Comparison of ENCODE assay signal across 19 mouse cellular contexts in genomic region chr9:45201319-45201947, GRCm38 (mm10). TPM values are rescaled to one million over a fixed set of nuclear protein-coding genes. Genes with fewer than 3 reads are reported as not detected.
DNase-seq lines count a peak whose midpoint lies in the region; ATAC-seq lines count a peak whose summit lies in the region.
"Had no signal": no experiment of that assay in that cellular context is flagged by ENCODE, and none has a peak within 500 bp of the region (broad histone marks: within the 10 kb centered on the region; RNA-seq: fewer than 3 reads in every experiment).

No protein-coding gene starts in this region.

- no peak overlapping the region for H3K4me3 ChIP-seq in kidney, embryonic 15.5 days (replicated peaks)
- H3K4me3 ChIP-seq: embryonic facial prominence, embryonic 10.5 days; forebrain, embryonic 10.5 days; heart, adult 2 months; left cerebral cortex, adult 2 months; midbrain, embryonic 12.5 days; neural tube, embryonic 12.5 days had no signal

- no peak overlapping the region for H3K4me2 ChIP-seq in kidney, embryonic 15.5 days
- H3K4me2 ChIP-seq: midbrain, embryonic 12.5 days; neural tube, embryonic 12.5 days had no signal

- no peaks in the 10 kb centered on the region for H3K9me3 ChIP-seq in kidney, embryonic 15.5 days (replicated peaks)
- H3K9me3 ChIP-seq: embryonic facial prominence, embryonic 10.5 days; forebrain, embryonic 10.5 days; midbrain, embryonic 12.5 days; neural tube, embryonic 12.5 days had no signal

- H3K36me3 ChIP-seq in kidney, embryonic 15.5 days, result no peaks in the 10 kb centered on the region
- H3K36me3 ChIP-seq: embryonic facial prominence, embryonic 10.5 days; forebrain, embryonic 10.5 days; midbrain, embryonic 12.5 days; neural tube, embryonic 12.5 days had no signal

- 85% methylated on average over 5 of the region's 5 CpGs for WGBS in kidney, embryonic 15.5 days

- H3K27ac ChIP-seq in kidney, embryonic 15.5 days, result no peak overlapping the region
- H3K27ac ChIP-seq: embryonic facial prominence, embryonic 10.5 days; forebrain, embryonic 10.5 days; heart, adult 2 months; left cerebral cortex, adult 2 months; midbrain, embryonic 12.5 days; neural tube, embryonic 12.5 days had no signal

- peaks cover 12% of the 10 kb centered on the region for H3K4me1 ChIP-seq in kidney, embryonic 15.5 days
- H3K4me1 ChIP-seq: midbrain, embryonic 12.5 days; neural tube, embryonic 12.5 days had no signal

- no peak overlapping the region for H3K9ac ChIP-seq in kidney, embryonic 15.5 days
- H3K9ac ChIP-seq: midbrain, embryonic 12.5 days; neural tube, embryonic 12.5 days had no signal

- DNase-seq in kidney, postnatal 36 days, result peak; percentile 35 to 62
- DNase-seq in gonadal fat pad, adult 2 months (ENCODE audit: low read depth), result peak; percentile 98
- peak; percentile 55 for DNase-seq in lung, postnatal 10 days
- peak; percentile 9 for DNase-seq in yolk sac, embryonic 10.5 days (ENCODE audit: low spot score)
- DNase-seq in right cerebral cortex, postnatal 4 days, result no peak
- DNase-seq in neural tube, embryonic 10.5 days (ENCODE audit: extremely low spot score, low spot score), result no peak
- DNase-seq: cerebellum, adult 8-10 months; liver; right cerebral cortex, adult 18-20 months had no signal

- ATAC-seq in kidney, embryonic 15.5 days (replicated peaks; ENCODE audit: low FRiP score), result no peak

- no peaks in the 10 kb centered on the region for H3K27me3 ChIP-seq in kidney, embryonic 15.5 days
- H3K27me3 ChIP-seq: neural tube, embryonic 12.5 days had no signal

RNA-seq across cellular contexts. Expression of gene Tmprss4, which starts 2.5 kb away (rescaled TPM):
- 0.27 and 1.4 TPM in 2 replicates for polyA plus RNA-seq in kidney, embryonic 15.5 days (2015; fragmentation: Nextera tagmentation; extraction: Ambion mirVana)
- 0.36 and 0.41 TPM in 2 replicates for polyA plus RNA-seq in gonadal fat pad, adult 2 months (2012; rRNA removed)
- polyA plus RNA-seq: brain, embryonic 14.5 days; midbrain, embryonic 12.5 days had no signal

RNA-seq across cellular contexts. Expression of gene BC049352, which starts 19.6 kb away (rescaled TPM):
- not detected in 2 replicates for polyA plus RNA-seq in kidney, embryonic 15.5 days (2015; fragmentation: Nextera tagmentation; extraction: Ambion mirVana)
- polyA plus RNA-seq in gonadal fat pad, adult 2 months (2012; rRNA removed), result 0.18 and 0.37 TPM in 2 replicates
- polyA plus RNA-seq: brain, embryonic 14.5 days; embryonic facial prominence, embryonic 10.5 days; forebrain, embryonic 10.5 days; large intestine, adult 2 months; midbrain, embryonic 12.5 days; neural tube, embryonic 12.5 days; stomach, embryonic 14.5 days had no signal

Comparison
In these comparisons a context has a peak if more than half of its experiments do, and no peak if none do; other contexts are left out.
1. DNase-seq: peak in kidney, postnatal 36 days (2 of 2), gonadal fat pad, adult 2 months (single experiment), lung, postnatal 10 days (single experiment) and yolk sac, embryonic 10.5 days (single experiment); none in right cerebral cortex, postnatal 4 days (single experiment) and neural tube, embryonic 10.5 days (single experiment).